Mouse (Mus musculus): ENCODE data around the gene Cmtm7.

Gene Cmtm7

GRCm38 (mm10) chr9:114716677-114717331, 64.9 kb downstream of the Cmtm7 start:
- no peak for DNase-seq (ENCODE audit: low spot score in 2 of 2)

- DNase-seq (ENCODE audit: low spot score in 2 of 2): no peak
Measured at GRCm38 (mm10) chr9:114713481-114713880, 68.2 kb downstream of the Cmtm7 start.

- no peak for DNase-seq (ENCODE audit: low spot score in 2 of 2)
Measured at GRCm38 (mm10) chr9:114710345-114710744, 71.3 kb downstream of the Cmtm7 start.

GRCm38 (mm10) chr9:114707805-114708204, 73.9 kb downstream of the Cmtm7 start:
- DNase-seq (ENCODE audit: low spot score in 2 of 2): no peak
